Mouse (Mus musculus): ENCODE results near the gene Dppa2.

- no peak for TF ChIP-seq CTCF (IDR thresholded peaks at IDR 0.05; ENCODE audit: control insufficient read depth, insufficient read depth, insufficient read length)
- TF ChIP-seq CEBPB (IDR thresholded peaks at IDR 0.05; ENCODE audit: low read depth) = no peak
- TF ChIP-seq MYOG (IDR thresholded peaks at IDR 0.05; ENCODE audit: control insufficient read depth, extremely low read depth, insufficient read length) = no peak
- TF ChIP-seq MYOD1 (IDR thresholded peaks at IDR 0.05; ENCODE audit: control insufficient read depth, insufficient read length, low read depth) = no peak
- no peak for TF ChIP-seq USF1 (IDR thresholded peaks at IDR 0.05; ENCODE audit: low read depth)
- TF ChIP-seq MAX (IDR thresholded peaks at IDR 0.05) = no peak
Measured at GRCm38 (mm10) chr16:48366801-48367200, 63.1 kb downstream of the Dppa2 start.

Measured in C2C12 (cell line).